ENCODE assay signal across 13 mouse cellular contexts in the genomic region with DNA sequence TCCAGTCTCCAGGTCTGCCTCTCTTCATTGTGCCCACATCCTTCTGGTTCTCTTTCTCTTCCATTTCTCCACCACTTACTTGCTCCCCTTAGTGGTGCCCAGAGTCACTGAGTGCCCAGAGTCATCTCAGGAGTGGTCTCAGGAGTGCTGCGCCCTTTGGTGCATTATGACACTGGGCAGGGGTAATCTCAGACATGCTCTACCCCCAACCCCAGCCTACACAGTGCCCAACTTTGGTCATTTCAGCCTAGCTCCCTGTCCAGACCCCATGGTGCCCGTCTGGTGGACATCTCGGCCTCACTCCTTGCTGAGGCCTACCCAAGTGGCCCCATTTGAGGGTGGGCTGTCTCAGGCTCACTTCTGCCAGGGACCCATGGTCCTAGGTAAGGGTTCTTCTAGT.
"Had no signal": no experiment of that assay in that cellular context is flagged by ENCODE, and none has a peak within 500 bp of the region (broad histone marks: within the 10 kb centered on the region; RNA-seq: fewer than 3 reads in every experiment).

No protein-coding gene starts in this region.

- DNase-seq: kidney, adult 2 months; kidney, postnatal 14 days; left cerebral cortex, postnatal 4 days; liver, postnatal 0 days; lung, postnatal 14 days; thymus, adult 2 months; thymus, postnatal 25 days had no signal

- H3K9me3 ChIP-seq: kidney, embryonic 15.5 days; lung, embryonic 15.5 days; megakaryocyte, embryonic 14.5 days; neural tube, embryonic 12.5 days had no signal

- H3K36me3 ChIP-seq: kidney, embryonic 15.5 days; lung, embryonic 15.5 days; neural tube, embryonic 12.5 days had no signal

- H3K27ac ChIP-seq: kidney, embryonic 15.5 days; lung, embryonic 15.5 days; macrophage; neural tube, embryonic 12.5 days had no signal

- H3K4me2 ChIP-seq: kidney, embryonic 15.5 days; lung, embryonic 15.5 days; neural tube, embryonic 12.5 days had no signal

- H3K4me3 ChIP-seq: kidney, embryonic 15.5 days; lung, embryonic 15.5 days; megakaryocyte, embryonic 14.5 days; neural tube, embryonic 12.5 days had no signal

- H3K27me3 ChIP-seq: kidney, embryonic 15.5 days; lung, embryonic 15.5 days; megakaryocyte, embryonic 14.5 days; neural tube, embryonic 12.5 days had no signal

- H3K9ac ChIP-seq: kidney, embryonic 15.5 days; liver, postnatal 0 days; lung, embryonic 15.5 days; neural tube, embryonic 12.5 days had no signal

- H3K4me1 ChIP-seq: lung, embryonic 15.5 days; neural tube, embryonic 12.5 days had no signal

- ATAC-seq: intestine, embryonic 16.5 days; liver, postnatal 0 days had no signal
